ENCODE assay signal across 8 mouse cellular contexts in genomic region chr13:49341012-49341830, GRCm38 (mm10). TPM values are rescaled to one million over a fixed set of nuclear protein-coding genes. Genes with fewer than 3 reads are reported as not detected.
DNase-seq lines count a peak whose midpoint lies in the region; ATAC-seq lines count a peak whose summit lies in the region.

Gene Bicd2, plus strand, starts transcription at chr13:49341585.

- ATAC-seq in hindbrain, embryonic 11.5 days (ENCODE audit: low FRiP score): peak; percentile 99

- no peaks in the 10 kb centered on the region for H3K36me3 ChIP-seq in hindbrain, embryonic 11.5 days (ENCODE audit: control insufficient read depth, insufficient read depth, low read length)

- peak within 1 kb of the TSS; percentile 78 for H3K4me2 ChIP-seq in hindbrain, embryonic 11.5 days (replicated peaks; ENCODE audit: low read depth, low read length)

- H3K4me1 ChIP-seq in hindbrain, embryonic 11.5 days (replicated peaks; ENCODE audit: control insufficient read depth, insufficient read depth, low read length): peaks cover 9% of the 10 kb centered on the region

- peak within 1 kb of the TSS; percentile 93 for H3K4me3 ChIP-seq in hindbrain, embryonic 11.5 days (ENCODE audit: low read depth, low read length)

- H3K9ac ChIP-seq in hindbrain, embryonic 11.5 days (ENCODE audit: low read depth, low read length): peak within 1 kb of the TSS; percentile 93

- WGBS in hindbrain, embryonic 11.5 days: under 1% methylated on average over 74 of the region's 74 CpGs

- DNase-seq in Muller cell, postnatal 12 days (ENCODE audit: inconsistent ontology term): peak; percentile 99
- peak; percentile 98 for DNase-seq in cerebellum, adult 9-11 months
- DNase-seq in frontal cortex, adult 2 months (ENCODE audit: extremely low spot score in 1 of 2, low spot score in 1 of 2): peak; percentile 98
- DNase-seq in hindbrain, embryonic 11.5 days (ENCODE audit: low spot score): peak; percentile 97
- DNase-seq in layer of hippocampus, postnatal 10 days (ENCODE audit: low spot score in 2 of 2): peak; percentile 92 to 95
- DNase-seq in lung, postnatal 10 days: peak; percentile 98
- peak; percentile 92 for DNase-seq in ovary, postnatal 36 days (ENCODE audit: low spot score)
- DNase-seq in thymus, postnatal 25 days: peak; percentile 96

- peak within 1 kb of the TSS; percentile 70 for H3K27ac ChIP-seq in hindbrain, embryonic 11.5 days (ENCODE audit: low read depth, low read length)

- no peaks in the 10 kb centered on the region for H3K27me3 ChIP-seq in hindbrain, embryonic 11.5 days (ENCODE audit: control insufficient read depth, insufficient read depth, low read length)

- no peaks in the 10 kb centered on the region for H3K9me3 ChIP-seq in hindbrain, embryonic 11.5 days (ENCODE audit: control insufficient read depth, low read length)

RNA-seq across cellular contexts. Expression of gene Bicd2, which starts in this region (rescaled TPM):
- polyA plus RNA-seq in frontal cortex, adult 2 months (2012; rRNA removed): 48.6 and 49.5 TPM in 2 replicates
- polyA plus RNA-seq in hindbrain, embryonic 11.5 days (2014; fragmentation: Nextera tagmentation; extraction: Ambion mirVana): 26.9 and 29.5 TPM in 2 replicates
- 10 to 100 TPM; 45.0 to 45.3 TPM for total RNA-seq in layer of hippocampus, postnatal 10 days (2021)

Comparison
In these comparisons a context has a peak if more than half of its experiments do, and no peak if none do; other contexts are left out.
1. Peak in every context shown above with its lines: DNase-seq, ATAC-seq, H3K4me3 ChIP-seq and H3K27ac ChIP-seq.